Mouse (Mus musculus): ENCODE data around the gene Pak7.
"Not testable (repeated sequence)": the region's sequence is repeated elsewhere in the genome, so short reads cannot be mapped to it uniquely, and the experiment has no call there.

The Pak7 gene

GRCm38 (mm10) chr2:136387181-136388131, at the start of gene Pak7:
TSS of gene Pak7 (minus strand) at chr2:136387967.
- in situ Hi-C loops (cut with MboI; ENCODE audit: unreplicated experiment in 2 of 2) = no loop called here

GRCm38 (mm10) chr2:136425561-136425960, 37.8 kb upstream of the Pak7 start:
- in situ Hi-C loops (cut with MboI; ENCODE audit: unreplicated experiment in 2 of 2) = no loop called here

DNA sequence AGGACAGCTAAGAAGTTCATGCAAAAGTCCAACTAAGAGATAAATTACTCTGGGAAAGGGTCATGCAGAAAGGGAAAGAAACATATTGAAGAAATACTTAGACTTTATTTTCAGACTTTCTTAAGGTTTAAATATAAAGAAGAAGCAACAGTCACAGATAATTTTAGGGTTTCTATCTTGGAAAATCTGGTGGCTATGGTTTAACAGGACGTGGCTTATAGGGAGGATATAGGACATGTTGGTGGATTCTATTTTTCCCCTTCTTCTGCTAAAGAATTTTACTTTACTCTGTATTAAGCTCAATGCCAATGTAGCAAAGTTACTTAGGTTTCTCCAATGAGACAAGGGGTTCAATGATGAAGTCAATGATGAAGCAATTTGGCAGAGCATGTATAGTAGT, 31.8 kb upstream of the Pak7 start:
- in situ Hi-C loops (cut with MboI; ENCODE audit: unreplicated experiment in 2 of 2) = no loop called here

GRCm38 (mm10) chr2:136416381-136416780, 28.6 kb upstream of the Pak7 start:
- in situ Hi-C loops (cut with MboI; ENCODE audit: unreplicated experiment in 2 of 2) = no loop called here

- in situ Hi-C loops (cut with MboI; ENCODE audit: unreplicated experiment in 2 of 2) = no loop called here
Observed at GRCm38 (mm10) chr2:136402587-136402986, 14.8 kb upstream of the Pak7 start.

DNA sequence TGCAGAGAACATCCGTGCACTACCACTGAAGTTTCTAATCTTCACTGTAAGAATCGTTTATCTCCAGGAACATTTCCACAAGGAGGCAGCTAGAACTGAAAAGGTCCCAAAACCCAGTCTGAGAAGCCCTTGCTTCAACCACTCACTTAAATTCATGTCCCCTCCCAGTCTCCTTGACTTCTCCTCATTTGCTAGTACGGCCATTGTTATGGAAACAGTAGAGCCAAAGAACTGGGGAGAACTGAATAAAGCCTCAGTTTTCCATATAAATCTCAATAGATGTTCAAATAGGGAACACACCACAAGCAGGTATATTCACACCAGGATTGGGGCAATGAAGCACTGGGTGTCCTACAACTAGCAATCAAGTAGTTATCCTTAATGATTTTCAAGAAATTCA, 12.4 kb downstream of the Pak7 start:
- in situ Hi-C loops (cut with MboI; ENCODE audit: unreplicated experiment in 2 of 2) = no loop called here

- in situ Hi-C loops (cut with MboI; ENCODE audit: unreplicated experiment in 2 of 2) = no loop called here
Observed at GRCm38 (mm10) chr2:136372361-136372760, 15.4 kb downstream of the Pak7 start.

GRCm38 (mm10) chr2:136351393-136352096, 36.2 kb downstream of the Pak7 start:
- in situ Hi-C loops (cut with MboI; ENCODE audit: unreplicated experiment in 2 of 2) = no loop called here

DNA sequence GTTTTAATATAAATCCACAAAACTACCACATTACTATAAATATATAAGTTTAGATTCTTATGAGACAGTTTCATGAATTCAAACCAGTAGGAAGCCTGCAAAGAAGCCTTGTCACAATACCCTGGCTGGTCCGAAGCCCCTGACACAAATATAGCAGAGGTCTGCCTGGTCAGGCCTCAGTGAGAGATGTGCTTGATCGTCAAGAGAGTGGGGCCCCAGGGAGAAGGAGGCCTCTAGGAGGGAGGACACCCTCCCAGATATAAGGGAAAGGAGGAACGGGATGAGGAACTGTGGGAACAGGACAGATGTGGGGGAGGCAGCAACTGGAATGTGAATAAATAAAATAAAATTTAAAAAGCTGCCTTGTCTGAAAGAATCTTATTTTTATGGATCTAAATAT, 37.3 kb downstream of the Pak7 start:
- in situ Hi-C loops (cut with MboI; ENCODE audit: unreplicated experiment in 2 of 2) = no loop called here

DNA sequence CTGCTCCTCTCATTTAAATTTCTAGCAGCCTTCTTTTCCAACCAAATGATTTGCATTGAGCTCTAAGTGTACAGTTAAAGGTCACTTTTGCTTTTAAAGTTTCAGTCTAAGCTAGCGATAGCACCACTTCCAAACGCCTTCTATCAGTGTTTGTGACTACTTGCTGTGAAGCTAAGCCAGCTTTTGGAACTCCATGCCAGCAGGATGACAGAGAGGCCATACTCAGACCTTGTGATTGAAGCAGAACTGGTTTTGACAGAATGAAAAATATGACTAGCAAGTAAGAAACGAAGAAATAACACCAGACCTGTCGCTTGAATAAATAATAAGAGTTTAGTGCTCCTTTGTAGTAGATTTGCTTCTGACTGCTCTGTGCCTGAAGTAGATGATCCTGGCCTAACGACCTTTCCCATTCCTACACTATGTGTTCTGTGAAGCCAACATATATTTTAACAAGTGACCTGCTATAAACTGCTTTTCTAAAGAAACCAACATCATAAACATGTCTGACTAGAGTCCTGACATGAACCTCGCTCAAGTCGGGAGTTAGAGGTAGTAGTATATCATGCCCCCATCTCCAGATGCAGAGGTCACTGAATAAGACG, 38.0 kb downstream of the Pak7 start:
- in situ Hi-C loops (cut with MboI; ENCODE audit: unreplicated experiment in 2 of 2) = no loop called here

GRCm38 (mm10) chr2:136344240-136344780, 43.5 kb downstream of the Pak7 start:
- in situ Hi-C loops (cut with MboI; ENCODE audit: unreplicated experiment in 2 of 2) = not testable (repeated sequence)

DNA sequence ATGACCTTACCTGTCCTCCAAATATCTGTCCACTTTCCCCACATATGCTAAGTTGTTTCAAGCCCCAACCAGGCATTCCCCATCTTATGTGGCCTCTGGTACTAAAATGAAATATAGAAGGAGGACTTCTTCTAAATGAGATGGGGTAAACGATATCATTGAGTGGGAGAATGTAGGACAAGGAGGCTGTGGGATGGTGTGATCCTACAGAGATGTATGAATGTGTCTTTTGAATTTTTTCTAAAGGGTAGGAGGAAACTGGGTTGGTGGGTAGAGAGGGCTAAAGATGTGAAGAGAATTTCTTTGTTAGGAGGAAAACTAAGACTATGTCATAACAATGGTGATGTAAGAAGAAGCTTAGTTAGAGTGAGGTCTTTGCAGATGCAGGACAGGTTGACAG, 57.8 kb downstream of the Pak7 start:
- in situ Hi-C loops (cut with MboI; ENCODE audit: unreplicated experiment in 2 of 2) = no loop called here

DNA sequence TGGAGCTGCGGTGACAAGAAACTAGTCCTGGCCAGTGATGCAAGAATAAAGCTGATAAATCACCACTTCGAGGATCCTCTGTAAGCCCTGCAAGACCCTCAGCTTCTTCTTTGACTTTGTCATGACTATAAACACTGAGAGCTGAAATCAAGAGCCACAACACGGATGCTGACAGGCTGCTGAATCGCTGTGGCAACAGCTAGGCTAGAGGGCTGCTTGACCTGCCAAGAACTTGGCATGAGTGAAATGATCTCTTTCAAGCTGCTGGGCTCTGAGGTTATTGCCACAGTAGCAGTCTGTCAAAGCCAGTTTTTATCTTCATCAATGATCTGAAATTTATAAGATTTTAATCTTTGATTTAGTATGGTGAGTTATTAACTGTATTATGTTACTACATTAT, 62.1 kb downstream of the Pak7 start:
- in situ Hi-C loops (cut with MboI; ENCODE audit: unreplicated experiment in 2 of 2) = no loop called here

GRCm38 (mm10) chr2:136309313-136309712, 78.5 kb downstream of the Pak7 start:
- in situ Hi-C loops (cut with MboI; ENCODE audit: unreplicated experiment in 2 of 2) = no loop called here

DNA sequence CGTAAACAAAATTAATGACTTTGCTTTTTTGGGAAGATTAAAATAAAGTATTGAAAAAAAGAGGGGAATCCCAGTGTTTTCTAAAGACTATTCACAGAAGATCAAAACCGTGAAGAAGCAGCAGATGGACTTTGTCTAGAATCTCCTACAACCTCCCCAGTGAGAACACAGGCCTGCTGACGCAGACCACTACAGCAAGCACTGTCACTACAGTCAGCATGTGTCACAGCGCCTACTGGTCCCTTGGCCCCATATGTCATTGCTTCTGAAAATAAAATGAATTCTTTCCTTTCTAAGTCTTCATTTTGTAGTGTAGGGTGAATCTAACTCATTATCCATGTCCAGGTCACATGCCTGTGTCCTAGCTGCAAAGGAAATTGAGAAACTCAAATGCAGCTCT, 79.0 kb downstream of the Pak7 start:
- in situ Hi-C loops (cut with MboI; ENCODE audit: unreplicated experiment in 2 of 2) = no loop called here

GRCm38 (mm10) chr2:136302201-136302600, 85.6 kb downstream of the Pak7 start:
- in situ Hi-C loops (cut with MboI; ENCODE audit: unreplicated experiment in 2 of 2) = no loop called here

- in situ Hi-C loops (cut with MboI; ENCODE audit: unreplicated experiment in 2 of 2) = no loop called here
Observed at GRCm38 (mm10) chr2:136301406-136301805, 86.4 kb downstream of the Pak7 start.

DNA sequence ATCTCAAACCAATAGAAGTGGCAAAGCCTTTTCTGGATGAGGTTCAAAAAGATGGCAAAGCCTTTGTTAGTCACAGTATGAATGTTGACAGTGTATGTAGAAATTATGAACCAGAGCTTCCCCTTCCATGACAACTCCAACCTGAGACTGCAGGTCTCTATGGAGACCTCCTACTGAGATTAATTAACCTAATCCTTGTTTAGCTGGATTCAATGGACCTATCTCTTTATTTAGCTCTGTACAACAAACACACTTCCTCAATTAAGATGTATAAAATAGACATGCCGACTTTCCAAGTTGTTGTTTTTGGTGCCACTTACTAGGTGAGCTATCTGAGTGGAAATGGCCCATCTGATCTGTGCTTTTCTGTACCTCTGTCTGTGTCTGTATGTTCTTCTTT, 90.4 kb downstream of the Pak7 start:
- in situ Hi-C loops (cut with MboI; ENCODE audit: unreplicated experiment in 2 of 2) = no loop called here

DNA sequence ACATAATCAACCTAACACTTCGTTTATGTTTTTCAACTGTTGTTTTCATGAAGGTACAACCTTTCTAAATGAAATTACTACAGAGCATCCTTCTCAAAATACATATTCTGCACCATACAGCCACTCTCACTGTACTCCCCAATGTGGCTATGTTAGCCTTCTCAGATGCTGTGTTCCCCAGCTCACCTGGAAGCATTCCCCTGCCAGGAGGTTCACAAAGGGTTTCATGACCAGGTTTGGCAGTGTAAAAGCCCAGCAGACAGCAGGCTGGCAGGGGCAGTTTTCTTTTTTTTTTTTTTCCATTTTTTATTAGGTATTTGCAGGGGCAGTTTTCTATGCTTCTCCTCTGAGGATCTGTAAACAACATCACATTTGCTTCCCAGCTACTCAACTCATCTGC, 105.7 kb downstream of the Pak7 start:
- in situ Hi-C loops (cut with MboI; ENCODE audit: unreplicated experiment in 2 of 2) = no loop called here

- in situ Hi-C loops (cut with MboI; ENCODE audit: unreplicated experiment in 2 of 2) = not testable (repeated sequence)
Observed at GRCm38 (mm10) chr2:136241960-136242359, 145.8 kb downstream of the Pak7 start.

DNA sequence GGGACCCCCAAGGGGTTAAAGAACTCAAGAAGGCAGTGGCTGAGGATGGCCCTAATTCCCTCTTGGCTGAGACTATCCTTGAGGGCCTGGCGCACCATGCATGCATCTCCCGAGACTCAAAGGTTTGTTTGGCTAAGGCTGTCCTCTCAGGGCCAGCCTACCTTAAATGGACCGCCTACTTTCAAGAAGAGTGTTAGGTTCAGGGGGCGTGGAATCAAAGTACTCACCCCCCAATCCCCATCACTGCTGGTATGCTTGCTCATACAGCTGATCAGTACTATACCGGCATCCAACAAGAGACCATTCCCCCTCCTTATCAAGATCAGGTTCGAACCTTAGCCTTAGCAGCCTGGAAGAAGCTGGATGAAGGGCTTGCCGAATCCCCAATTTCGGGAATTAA, 156.5 kb downstream of the Pak7 start:
- in situ Hi-C loops (cut with MboI; ENCODE audit: unreplicated experiment in 2 of 2) = no loop called here

Data from v-Abl transformed pro-B cells (cell line).